Mouse (Mus musculus): ENCODE data around the gene Fndc3a. TPM values are rescaled to one million over a fixed set of nuclear protein-coding genes. Genes with fewer than 3 reads are reported as not detected.

The Fndc3a gene
- 57.3 and 59.1 TPM in 2 replicates for polyA plus RNA-seq (2015; fragmentation: Nextera tagmentation; extraction: Ambion mirVana)

DNA sequence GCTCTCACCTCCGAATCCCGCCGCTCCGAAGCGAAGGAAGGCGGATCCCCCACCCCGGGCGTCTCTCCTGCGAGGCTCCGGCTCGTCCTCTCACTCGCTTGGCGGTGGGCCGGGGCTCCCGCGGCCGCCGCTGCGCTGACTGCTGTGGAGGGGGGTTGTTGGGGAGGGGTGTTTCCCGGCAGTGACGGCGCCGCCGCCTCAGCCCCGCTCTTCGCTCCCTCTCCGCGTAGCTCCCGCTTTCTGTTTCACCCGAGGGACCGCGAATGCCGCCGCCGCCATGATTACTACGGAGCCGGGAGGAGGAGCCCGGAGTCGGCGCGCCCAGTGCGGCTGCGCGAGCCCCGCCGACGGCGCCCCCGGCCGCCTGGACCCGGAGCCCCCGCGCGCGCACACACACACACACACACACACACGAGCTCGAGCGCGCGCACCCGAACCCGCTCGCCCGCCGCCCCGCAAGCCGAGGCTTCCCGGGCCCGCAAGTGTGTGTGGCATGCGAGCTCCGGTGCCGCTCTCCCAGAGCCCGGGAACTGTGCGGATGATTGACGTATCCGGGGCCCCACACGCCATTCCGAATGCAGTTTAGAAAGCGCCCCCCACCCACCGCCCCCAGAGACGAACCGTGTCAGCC is at the start of gene Fndc3a:
TSS of gene Fndc3a (minus strand) at position 294 of the 631 bp plus-strand sequence.
- WGBS, result 1% methylated on average over 68 of the region's 82 CpGs

DNA sequence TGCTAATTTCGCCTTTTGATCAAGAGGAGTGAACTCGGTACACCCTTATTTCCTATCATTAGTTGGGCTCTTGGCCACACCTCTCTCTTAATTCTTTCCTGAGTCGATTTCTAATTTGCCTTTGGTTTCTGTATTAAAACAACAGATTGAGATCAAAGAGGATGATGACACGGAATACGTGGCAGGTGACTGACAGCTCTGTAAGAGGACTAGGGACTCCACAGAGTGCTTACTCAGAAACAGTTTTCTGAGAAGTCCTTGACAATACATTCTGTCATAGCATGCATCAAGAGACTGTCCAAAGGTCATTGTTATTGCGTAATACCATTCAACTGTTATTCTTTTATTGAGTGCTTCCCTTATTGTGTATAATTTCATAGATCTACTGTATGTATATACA is 43.1 kb upstream of the Fndc3a start:
- no peak for ATAC-seq
- Histone ChIP-seq H3K4me3 (replicated peaks) (no peak overlapping the region), H3K9ac (replicated peaks) (no peak overlapping the region), H3K27me3 (no peaks in the 10 kb centered on the region), H3K9me3 (no peaks in the 10 kb centered on the region), H3K36me3 (no peaks in the 10 kb centered on the region), H3K27ac (no peak overlapping the region), H3K4me2 (replicated peaks) (no peak overlapping the region), H3K4me1 (replicated peaks) (no peaks in the 10 kb centered on the region)
- WGBS, result 88% methylated on average over 6 of the region's 6 CpGs

More for the DNA sequence above, at the start of gene Fndc3a:
- ATAC-seq, result peak; percentile 94
- peak within 1 kb of the TSS; percentile 90 for H3K4me3 ChIP-seq (replicated peaks)
- H3K27ac ChIP-seq, result peak within 1 kb of the TSS; percentile 92
- H3K27me3 ChIP-seq, result peaks cover 12% of the 10 kb centered on the region
- H3K9ac ChIP-seq (replicated peaks), result peak within 1 kb of the TSS; percentile 90
- H3K4me1 ChIP-seq (replicated peaks), result peaks cover 14% of the 10 kb centered on the region
- peak within 1 kb of the TSS; percentile 74 for H3K4me2 ChIP-seq (replicated peaks)
- no peaks in the 10 kb centered on the region for H3K36me3 ChIP-seq
- no peaks in the 10 kb centered on the region for H3K9me3 ChIP-seq

DNA sequence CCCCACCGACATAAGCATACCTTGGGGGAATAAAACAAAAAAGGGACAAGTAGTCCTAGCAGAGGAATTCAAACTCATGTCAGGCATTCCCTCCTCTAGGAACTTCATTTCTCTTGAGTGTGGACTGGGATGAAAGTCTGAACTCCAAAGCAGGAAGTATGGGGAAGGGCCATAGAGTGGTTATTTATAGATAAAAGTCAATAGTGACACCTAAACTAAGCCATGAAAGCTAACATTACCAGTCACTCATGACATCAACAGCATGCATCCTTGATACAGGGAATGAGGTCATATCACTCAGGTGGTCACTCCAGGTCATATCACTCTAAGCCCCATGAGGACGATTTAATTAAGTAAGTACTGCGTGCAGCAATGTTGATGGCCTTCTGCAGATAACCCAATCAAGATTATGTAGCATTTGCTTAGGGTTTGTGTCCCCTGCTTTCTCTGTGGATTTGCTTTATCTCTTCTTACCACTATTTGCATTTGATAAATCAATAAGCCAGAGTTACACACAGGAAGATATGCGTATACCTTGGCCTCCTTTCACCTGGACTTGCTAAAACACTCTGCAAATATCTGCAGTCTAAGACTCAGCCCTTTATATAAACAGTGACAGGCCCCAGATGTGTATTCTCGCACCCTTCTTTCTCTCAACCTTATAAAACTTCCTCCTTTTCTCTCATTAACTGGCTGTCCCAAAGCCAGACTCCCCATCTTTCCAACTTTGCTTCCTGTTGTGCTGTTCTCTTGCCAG is 40.8 kb upstream of the Fndc3a start:
- Histone ChIP-seq H3K4me1 (replicated peaks) (no peaks in the 10 kb centered on the region), H3K36me3 (no peaks in the 10 kb centered on the region), H3K4me3 (replicated peaks) (no peak overlapping the region), H3K4me2 (replicated peaks) (no peak overlapping the region), H3K9me3 (no peaks in the 10 kb centered on the region), H3K9ac (replicated peaks) (no peak overlapping the region), H3K27me3 (no peaks in the 10 kb centered on the region), H3K27ac (no peak overlapping the region)
- no peak for ATAC-seq
- WGBS, result 89% methylated on average over 5 of the region's 5 CpGs

DNA sequence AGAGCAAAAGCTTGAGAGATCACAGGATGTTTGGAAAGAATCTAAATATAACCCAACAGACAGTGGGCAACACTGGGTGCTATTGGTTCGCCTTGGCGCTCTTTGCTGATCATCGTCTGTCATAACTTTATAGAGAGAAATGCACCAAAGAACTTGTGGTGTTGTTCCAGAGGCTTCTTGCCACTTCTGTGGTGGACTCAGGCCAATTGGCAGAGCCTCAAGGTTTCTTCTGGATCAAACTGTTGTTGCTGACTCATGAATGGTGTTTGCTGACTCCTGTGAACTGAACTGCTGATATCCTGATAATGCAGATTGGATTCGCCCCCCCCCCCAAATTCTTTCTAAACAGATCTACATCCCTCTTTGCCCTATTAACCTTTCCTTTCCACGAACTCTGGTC is 38.5 kb upstream of the Fndc3a start:
- Histone ChIP-seq H3K4me2 (replicated peaks) (no peak overlapping the region), H3K9me3 (no peaks in the 10 kb centered on the region), H3K36me3 (no peaks in the 10 kb centered on the region), H3K9ac (replicated peaks) (no peak overlapping the region), H3K27ac (no peak overlapping the region), H3K27me3 (no peaks in the 10 kb centered on the region), H3K4me1 (replicated peaks) (no peaks in the 10 kb centered on the region), H3K4me3 (replicated peaks) (no peak overlapping the region)
- no peak for ATAC-seq
- WGBS, result 93% methylated on average over 5 of the region's 5 CpGs

DNA sequence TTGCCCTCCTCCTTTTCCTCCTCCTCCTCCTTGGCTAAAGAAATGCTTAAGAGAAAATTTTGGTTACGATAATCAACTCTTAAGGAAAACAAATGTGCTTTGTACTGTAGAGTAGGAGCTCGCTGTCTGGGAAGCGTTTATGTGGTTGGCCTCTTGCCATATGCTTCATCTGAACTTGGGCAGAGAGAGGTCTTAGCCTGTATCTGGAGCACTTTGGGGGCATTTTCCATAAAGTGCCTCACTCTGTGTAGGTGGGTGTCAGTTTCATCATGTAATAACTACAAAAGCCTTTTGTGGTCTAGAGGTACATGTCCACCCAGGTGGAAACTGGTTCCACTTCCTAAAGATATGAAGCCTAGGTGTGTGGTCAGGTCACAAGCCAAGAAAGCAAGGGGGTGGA is 31.9 kb upstream of the Fndc3a start:
- Histone ChIP-seq H3K9me3 (no peaks in the 10 kb centered on the region), H3K4me3 (replicated peaks) (no peak overlapping the region), H3K27me3 (no peaks in the 10 kb centered on the region), H3K9ac (replicated peaks) (no peak overlapping the region), H3K36me3 (no peaks in the 10 kb centered on the region), H3K4me2 (replicated peaks) (no peak overlapping the region), H3K4me1 (replicated peaks) (no peaks in the 10 kb centered on the region; the same call in 1 of the 2 replicates), H3K27ac (no peak overlapping the region)
- 88% methylated on average over 3 of the region's 3 CpGs for WGBS
- ATAC-seq, result no peak

DNA sequence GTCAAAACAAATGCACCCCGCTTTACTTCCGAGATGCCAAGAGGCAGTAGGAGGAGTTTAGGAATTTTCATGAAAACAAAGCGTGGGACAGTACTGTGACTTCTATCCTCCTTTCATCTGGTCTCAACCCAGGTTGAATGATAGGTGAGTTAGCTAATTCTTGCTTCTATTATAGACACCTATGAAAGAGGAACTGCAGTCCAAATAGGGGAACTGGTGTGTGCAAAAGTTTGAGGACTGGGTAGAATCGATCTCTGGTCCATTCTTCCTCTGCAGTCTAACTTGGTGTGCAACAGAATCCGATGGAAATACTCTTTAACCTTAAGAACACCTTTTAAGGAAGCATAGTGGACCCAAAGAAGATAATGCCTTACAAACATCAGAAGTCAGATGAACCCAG is 30.5 kb upstream of the Fndc3a start:
- no peaks in the 10 kb centered on the region for H3K36me3 ChIP-seq
- H3K9ac ChIP-seq (replicated peaks), result no peak overlapping the region
- no peak overlapping the region for H3K27ac ChIP-seq
- H3K4me1 ChIP-seq (replicated peaks), result no peaks in the 10 kb centered on the region; the same call in 1 of the 2 replicates
- WGBS, result 88% methylated on average over 5 of the region's 5 CpGs
- H3K9me3 ChIP-seq, result no peaks in the 10 kb centered on the region
- no peaks in the 10 kb centered on the region for H3K27me3 ChIP-seq
- no peak for ATAC-seq
- no peak overlapping the region for H3K4me2 ChIP-seq (replicated peaks)
- no peak overlapping the region for H3K4me3 ChIP-seq (replicated peaks)

DNA sequence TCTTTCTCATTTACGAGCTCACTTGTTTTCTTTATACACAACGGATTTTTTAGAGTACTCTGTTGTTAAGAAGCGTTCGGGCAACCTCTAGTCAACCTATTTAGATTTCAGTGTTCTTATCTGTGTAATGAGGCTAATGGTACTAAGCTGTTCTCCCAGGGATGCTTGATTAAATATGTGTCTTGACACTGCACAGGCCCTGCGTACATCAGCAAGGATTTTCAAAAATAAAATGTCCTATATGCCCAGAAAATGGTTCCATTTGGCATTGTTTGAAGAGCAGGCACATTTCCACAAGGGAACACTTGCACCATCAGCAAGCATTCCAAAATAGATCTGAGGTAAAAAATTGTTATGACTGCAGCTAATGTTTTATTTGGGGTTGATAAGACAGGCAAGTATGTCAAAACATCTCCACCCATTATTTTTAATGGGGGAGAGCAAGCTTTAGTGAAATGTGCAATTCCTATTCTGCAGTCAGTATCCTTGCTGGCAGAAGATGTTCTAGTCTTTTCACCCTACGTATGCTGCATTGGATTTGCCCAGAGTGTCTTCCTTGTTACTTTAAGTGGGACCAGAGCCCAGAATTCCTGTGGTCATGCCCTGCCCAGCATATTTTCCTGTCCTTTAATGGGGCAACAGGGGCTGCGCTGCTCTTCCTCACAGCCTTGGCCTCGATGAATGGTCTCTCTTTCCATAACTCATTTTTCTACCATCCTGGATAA is 29.8 kb upstream of the Fndc3a start:
- H3K9me3 ChIP-seq, result no peaks in the 10 kb centered on the region
- 66% methylated on average over 8 of the region's 8 CpGs for WGBS

DNA sequence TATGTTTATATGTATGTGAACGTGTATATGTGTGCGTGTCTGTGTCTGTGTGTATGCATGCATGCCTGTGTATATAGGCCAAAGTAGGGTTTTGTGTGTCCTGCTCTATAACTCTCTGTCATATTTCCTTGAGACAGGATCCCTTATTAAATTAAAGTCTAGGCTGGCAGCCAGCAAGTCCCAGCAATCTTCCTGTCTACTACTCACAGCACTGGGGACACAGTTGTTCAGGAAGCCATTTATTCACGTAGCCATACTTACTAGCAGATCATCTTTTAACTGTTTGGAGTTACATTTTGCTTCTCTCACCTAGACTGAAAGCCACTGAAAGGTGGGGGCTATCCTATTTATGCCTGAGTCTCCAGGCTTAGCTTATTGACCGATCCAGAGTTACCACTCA is 29.0 kb upstream of the Fndc3a start:
- H3K9ac ChIP-seq (replicated peaks), result no peak overlapping the region
- ATAC-seq, result no peak
- H3K4me3 ChIP-seq (replicated peaks), result no peak overlapping the region
- H3K4me2 ChIP-seq (replicated peaks), result no peak overlapping the region
- H3K4me1 ChIP-seq (replicated peaks), result no peaks in the 10 kb centered on the region; the same call in 1 of the 2 replicates
- H3K27ac ChIP-seq, result no peak overlapping the region
- no peaks in the 10 kb centered on the region for H3K9me3 ChIP-seq
- H3K27me3 ChIP-seq, result no peaks in the 10 kb centered on the region
- 79% methylated on average over 4 of the region's 4 CpGs for WGBS
- H3K36me3 ChIP-seq, result no peaks in the 10 kb centered on the region

More for the DNA sequence above, 29.8 kb upstream of the Fndc3a start:
- H3K4me3 ChIP-seq (replicated peaks), result no peak overlapping the region
- H3K27me3 ChIP-seq, result no peaks in the 10 kb centered on the region
- H3K4me2 ChIP-seq (replicated peaks), result no peak overlapping the region
- H3K4me1 ChIP-seq (replicated peaks), result no peaks in the 10 kb centered on the region; the same call in 1 of the 2 replicates
- ATAC-seq, result no peak
- no peak overlapping the region for H3K27ac ChIP-seq
- no peaks in the 10 kb centered on the region for H3K36me3 ChIP-seq
- no peak overlapping the region for H3K9ac ChIP-seq (replicated peaks)

DNA sequence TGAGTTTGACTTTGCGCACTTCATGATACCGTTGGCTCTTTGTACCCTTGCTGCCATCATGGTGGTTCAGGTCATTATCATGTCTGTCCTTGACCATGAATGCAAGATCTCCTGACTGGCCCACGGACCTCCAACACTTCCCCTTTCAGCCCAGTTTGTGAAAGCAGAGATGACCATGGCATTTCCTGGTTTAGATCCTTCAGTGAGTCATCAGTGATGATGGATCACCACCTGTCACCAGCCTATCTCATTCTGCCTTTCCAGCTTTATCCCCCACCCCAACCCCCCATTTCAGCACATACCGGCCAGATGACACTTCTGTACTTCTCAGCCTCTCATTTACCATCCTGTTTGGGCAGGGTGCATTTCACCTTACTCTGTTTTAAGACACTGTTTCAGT is 28.4 kb upstream of the Fndc3a start:
- no peak overlapping the region for H3K27ac ChIP-seq
- H3K9me3 ChIP-seq, result no peaks in the 10 kb centered on the region
- H3K36me3 ChIP-seq, result no peaks in the 10 kb centered on the region
- H3K4me1 ChIP-seq (replicated peaks), result no peaks in the 10 kb centered on the region; the same call in 1 of the 2 replicates
- H3K9ac ChIP-seq (replicated peaks), result no peak overlapping the region
- H3K4me3 ChIP-seq (replicated peaks), result no peak overlapping the region
- H3K4me2 ChIP-seq (replicated peaks), result no peak overlapping the region
- 85% methylated on average over 4 of the region's 4 CpGs for WGBS
- no peak for ATAC-seq
- H3K27me3 ChIP-seq, result no peaks in the 10 kb centered on the region

DNA sequence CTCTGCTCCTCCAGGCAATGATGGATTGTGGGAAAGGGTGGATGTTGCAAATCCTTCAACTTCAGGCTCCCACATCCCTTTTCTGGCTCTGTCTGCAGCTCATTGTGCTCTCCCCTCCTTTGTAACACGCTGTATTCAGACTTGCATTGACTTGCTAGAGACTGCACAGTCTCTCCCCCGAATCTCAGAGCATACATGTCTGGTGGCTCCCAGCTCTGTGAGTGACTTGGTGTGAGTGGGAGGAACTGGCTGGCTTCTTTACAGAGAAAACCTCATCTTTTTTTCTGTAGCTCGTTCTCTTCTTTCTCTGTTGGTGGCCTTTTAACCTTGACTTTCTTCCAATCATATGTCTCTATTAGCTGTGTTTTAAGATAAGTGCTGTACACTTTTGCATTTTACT is 16.1 kb upstream of the Fndc3a start:
- Histone ChIP-seq H3K27ac (no peak overlapping the region), H3K9me3 (no peaks in the 10 kb centered on the region), H3K4me2 (replicated peaks) (no peak overlapping the region), H3K4me1 (replicated peaks) (no peaks in the 10 kb centered on the region), H3K9ac (replicated peaks) (no peak overlapping the region), H3K4me3 (replicated peaks) (no peak overlapping the region), H3K36me3 (no peaks in the 10 kb centered on the region), H3K27me3 (no peaks in the 10 kb centered on the region)
- WGBS, result 56% methylated on average over 3 of the region's 3 CpGs
- ATAC-seq, result no peak

DNA sequence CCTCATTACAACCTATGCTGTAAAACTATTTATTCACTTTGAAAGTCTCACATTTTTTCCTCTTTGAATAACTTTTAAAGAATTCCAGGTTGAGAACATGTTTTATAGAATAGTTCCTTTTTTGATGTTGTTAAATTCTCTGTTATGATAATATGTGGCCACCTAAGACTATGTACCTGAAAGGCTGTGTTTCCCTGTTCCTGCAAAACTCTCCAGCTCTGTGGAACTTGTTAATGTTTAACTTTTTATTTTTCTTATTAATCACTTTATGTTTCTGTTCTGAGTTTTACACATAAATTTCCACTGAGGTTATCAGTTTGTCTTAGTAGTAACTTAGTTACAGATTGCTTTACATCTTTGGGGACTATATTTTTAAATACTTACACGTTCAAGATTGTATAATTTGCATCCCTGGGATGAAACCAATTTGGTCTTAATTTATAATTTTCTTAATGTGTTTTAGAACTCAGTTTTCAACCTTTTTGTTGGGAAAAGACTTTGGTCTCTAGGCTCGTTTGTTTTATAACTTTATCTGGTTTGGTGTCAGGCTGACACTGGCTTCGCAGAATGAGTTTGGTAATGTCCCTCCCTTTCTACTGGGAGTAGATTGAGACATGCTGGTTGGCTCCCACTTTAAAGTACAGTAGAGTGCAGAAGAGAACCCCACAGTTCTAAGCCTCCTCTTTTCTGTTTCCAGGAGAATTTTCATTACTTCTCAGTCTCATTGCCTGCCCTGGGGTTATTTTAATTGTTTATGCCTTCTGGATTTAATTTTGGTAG is 12.7 kb upstream of the Fndc3a start:
- Histone ChIP-seq H3K36me3 (no peaks in the 10 kb centered on the region), H3K9ac (replicated peaks) (no peak overlapping the region), H3K4me3 (replicated peaks) (no peak overlapping the region), H3K4me2 (replicated peaks) (no peak overlapping the region), H3K27ac (no peak overlapping the region), H3K27me3 (no peaks in the 10 kb centered on the region), H3K9me3 (no peaks in the 10 kb centered on the region), H3K4me1 (replicated peaks) (no peaks in the 10 kb centered on the region)
- WGBS, result 85% methylated on average over 3 of the region's 3 CpGs
- no peak for ATAC-seq
